Mouse (Mus musculus) liver, adult 2 months (tissue): ENCODE data around the gene Swi5. TPM values are rescaled to one million over a fixed set of nuclear protein-coding genes. Genes with fewer than 3 reads are reported as not detected.
A peak's percentile ranks its signal among the peaks of the same experiment; 100 is the strongest.
"Not testable (repeated sequence)": the region's sequence is repeated elsewhere in the genome, so short reads cannot be mapped to it uniquely, and the experiment has no call there.

Experiments
- DNase-seq: peaks from one replicate; pipeline ENCODE4 v3.0.0-alpha.2; 2011; ENCODE audit warnings: low read depth, low spot score; ENCODE audit errors: extremely low read depth
- H3K27ac ChIP-seq: fragments of 200-500 bp; replicated peaks from 2 replicates; pipeline ENCODE4 v1.5.1; 2012; ENCODE audit warnings: low read depth, mild to moderate bottlenecking, control low read depth, inconsistent platforms, low read length; ENCODE audit not compliant: insufficient read depth
- H3K27me3 ChIP-seq: fragments of 200-500 bp; 2 replicates; pipeline ENCODE4 v1.6.1; 2012; ENCODE audit warnings: mild to moderate bottlenecking, moderate library complexity, low read length, inconsistent platforms; ENCODE audit not compliant: control insufficient read depth, insufficient read depth
- H3K36me3 ChIP-seq: fragments of 200-500 bp; 2 replicates; pipeline ENCODE4 v1.6.1; 2012; ENCODE audit warnings: low read length, inconsistent platforms; ENCODE audit not compliant: control insufficient read depth, insufficient read depth
- H3K4me1 ChIP-seq: fragments of 200-500 bp; 2 replicates; pipeline ENCODE4 v1.6.1; 2011; ENCODE audit warnings: low read length; ENCODE audit not compliant: control insufficient read depth, insufficient read depth
- H3K4me3 ChIP-seq: fragments of 200-500 bp; 2 replicates; pipeline ENCODE4 v1.5.1; 2011; ENCODE audit warnings: low read depth, mild to moderate bottlenecking, control low read depth, low read length, moderate library complexity; ENCODE audit not compliant: insufficient read depth
- H3K79me2 ChIP-seq: fragments of 200-500 bp; 2 replicates; pipeline ENCODE4 v1.6.1; 2012; ENCODE audit warnings: inconsistent platforms, mild to moderate bottlenecking, low read length, moderate library complexity; ENCODE audit not compliant: control insufficient read depth, insufficient read depth
- H3K9ac ChIP-seq: fragments of 200-500 bp; 2 replicates; pipeline ENCODE4 v1.6.1; 2012; ENCODE audit warnings: low read depth, mild to moderate bottlenecking, control low read depth, inconsistent platforms, low read length
- CTCF ChIP-seq: fragments of 200-500 bp; IDR thresholded peaks from 2 replicates; pipeline ENCODE4 v1.5.1; 2011; ENCODE audit warnings: low read depth, low read length, control low read depth
- POLR2A ChIP-seq: fragments of 200-500 bp; IDR thresholded peaks from 2 replicates; pipeline ENCODE4 v1.6.1; 2011; ENCODE audit warnings: low read length, control low read depth; ENCODE audit not compliant: insufficient read depth; ENCODE audit errors: extremely low read depth
- WGBS: fragments of 180-500 bp; shearing (Covaris S2); methylation state at CpG from one replicate; pipeline ENCODE4 v1.1.7; 2018; 5-methylcytosine and 5-hydroxymethylcytosine counted together
- polyA plus RNA-seq: library from polyadenylated mRNA; depleted of rRNA; stranded (reverse); fragments of >200 nt; gene quantifications from 2 replicates; pipeline ENCODE4 v1.2.3, GENCODE M21; 2012
- total RNA-seq: library from RNA; depleted of rRNA; stranded (reverse); fragments of >200 nt; gene quantifications from 2 replicates; pipeline ENCODE4 v1.2.3, GENCODE M21; 2014

Swi5 gene
- total and polyA plus RNA-seq, 2 experiments: 171 to 384 TPM

- DNase-seq: no peak
- H3K36me3 ChIP-seq: peaks cover 22% of the 10 kb centered on the region
- WGBS: 94% methylated on average over 10 of the region's 10 CpGs
Observed at GRCm38 (mm10) chr2:32302952-32303351, 15.1 kb upstream of the Swi5 start.

GRCm38 (mm10) chr2:32299469-32299868 is 11.6 kb upstream of the Swi5 start:
- no peaks in the 10 kb centered on the region for H3K4me1 ChIP-seq
- peaks cover 22% of the 10 kb centered on the region for H3K36me3 ChIP-seq
- H3K27ac ChIP-seq: no peak overlapping the region
- no peak for DNase-seq
- H3K79me2 ChIP-seq: no peaks in the 10 kb centered on the region
- H3K9ac ChIP-seq: no peak overlapping the region
- WGBS: 95% methylated on average over 4 of the region's 4 CpGs
- TF ChIP-seq POLR2A (no peak), CTCF (no peak)
- H3K4me3 ChIP-seq: no peak overlapping the region
- H3K27me3 ChIP-seq: no peaks in the 10 kb centered on the region

More at GRCm38 (mm10) chr2:32302952-32303351, 15.1 kb upstream of the Swi5 start:
- Histone ChIP-seq H3K4me1 (no peaks in the 10 kb centered on the region), H3K79me2 (no peaks in the 10 kb centered on the region), H3K9ac (no peak overlapping the region), H3K4me3 (no peak overlapping the region), H3K27ac (no peak overlapping the region), H3K27me3 (no peaks in the 10 kb centered on the region)
- TF ChIP-seq POLR2A (no peak), CTCF (peak; percentile 52)

- not testable (repeated sequence) for H3K79me2 ChIP-seq, H3K9ac ChIP-seq, H3K4me1 ChIP-seq, H3K4me3 ChIP-seq, H3K27ac ChIP-seq, H3K27me3 ChIP-seq, DNase-seq
- peaks cover 23% of the 10 kb centered on the region for H3K36me3 ChIP-seq
- 69% methylated on average over 2 of the region's 2 CpGs for WGBS
Observed at GRCm38 (mm10) chr2:32295842-32296241, 8.0 kb upstream of the Swi5 start.

- Histone ChIP-seq H3K9ac (no peak overlapping the region), H3K4me1 (peaks cover 2% of the 10 kb centered on the region; the same call in 1 of the 2 replicates), H3K4me3 (no peak overlapping the region), H3K36me3 (peaks cover 23% of the 10 kb centered on the region), H3K79me2 (peaks cover 8% of the 10 kb centered on the region; the same call in 1 of the 2 replicates), H3K27me3 (no peaks in the 10 kb centered on the region), H3K27ac (no peak overlapping the region)
- TF ChIP-seq CTCF (no peak), POLR2A (no peak)
- no peak for DNase-seq
- 96% methylated on average over 3 of the region's 3 CpGs for WGBS
Observed at GRCm38 (mm10) chr2:32295285-32295684, 7.4 kb upstream of the Swi5 start.

- no peaks in the 10 kb centered on the region for H3K27me3 ChIP-seq
- H3K4me3 ChIP-seq: no peak overlapping the region
- peak; percentile 64 for DNase-seq
- TF ChIP-seq POLR2A (no peak), CTCF (no peak)
- H3K36me3 ChIP-seq: peaks cover 19% of the 10 kb centered on the region
- H3K9ac ChIP-seq: no peak overlapping the region
- peaks cover 15% of the 10 kb centered on the region; the same call in 1 of the 2 replicates for H3K79me2 ChIP-seq
- peaks cover 3% of the 10 kb centered on the region; the same call in 1 of the 2 replicates for H3K4me1 ChIP-seq
- no peak overlapping the region for H3K27ac ChIP-seq
- 31% methylated on average over 8 of the region's 8 CpGs for WGBS
Observed at GRCm38 (mm10) chr2:32294348-32294747, 6.5 kb upstream of the Swi5 start.

- H3K27me3 ChIP-seq: no peaks in the 10 kb centered on the region
- H3K4me1 ChIP-seq: peaks cover 12% of the 10 kb centered on the region
- peak; percentile 68 for DNase-seq
- TF ChIP-seq CTCF: peak; percentile 42
- TF ChIP-seq POLR2A: no peak
- no peak overlapping the region for H3K27ac ChIP-seq
- H3K79me2 ChIP-seq: peaks cover 30% of the 10 kb centered on the region; the same call in 1 of the 2 replicates
- no peak overlapping the region for H3K9ac ChIP-seq
- no peak overlapping the region for H3K4me3 ChIP-seq
- peaks cover 4% of the 10 kb centered on the region; the same call in 1 of the 2 replicates for H3K36me3 ChIP-seq
Observed at GRCm38 (mm10) chr2:32289578-32289977, 1.7 kb upstream of the Swi5 start.
